In genomic region chr2:53070607-53071006, GRCm38 (mm10) we compare ENCODE assay signal across 8 mouse cellular contexts.
A peak's percentile ranks its signal among the peaks of the same experiment; 100 is the strongest.
DNase-seq lines count a peak whose midpoint lies in the region; ATAC-seq and TF ChIP-seq lines count a peak whose summit lies in the region.

No protein-coding gene starts in this region.

- no peak overlapping the region for H3K9ac ChIP-seq in limb, embryonic 14.5 days (ENCODE audit: low read depth, low read length, severe bottlenecking)
- H3K9ac ChIP-seq in kidney, embryonic 14.5 days (ENCODE audit: low read depth, low read length): no peak overlapping the region

- H3K4me1 ChIP-seq in limb, embryonic 14.5 days (ENCODE audit: control insufficient read depth, insufficient read depth, low read length): no peaks in the 10 kb centered on the region
- H3K4me1 ChIP-seq in limb, embryonic 10.5 days: no peaks in the 10 kb centered on the region
- H3K4me1 ChIP-seq in kidney, embryonic 14.5 days (ENCODE audit: control insufficient read depth, insufficient read depth, low read length): peaks cover 16% of the 10 kb centered on the region

- TF ChIP-seq POLR2A in limb, embryonic 14.5 days (IDR thresholded peaks at IDR 0.05; ENCODE audit: borderline replicate concordance, extremely low read depth, insufficient read depth, insufficient read length): no peak

- ATAC-seq in limb, embryonic 14.5 days (ENCODE audit: low FRiP score, low read depth): no peak
- ATAC-seq in kidney, embryonic 14.5 days (ENCODE audit: low FRiP score, low TSS enrichment): peak; percentile 84

- H3K4me3 ChIP-seq in limb, embryonic 14.5 days (replicated peaks; ENCODE audit: low read length): no peak overlapping the region
- no peak overlapping the region for H3K4me3 ChIP-seq in limb, embryonic 10.5 days
- H3K4me3 ChIP-seq in kidney, embryonic 14.5 days (ENCODE audit: low read length): no peak overlapping the region

- H3K36me3 ChIP-seq in limb, embryonic 14.5 days (ENCODE audit: control insufficient read depth, insufficient read depth, low read length): peaks cover 5% of the 10 kb centered on the region; the same call in 1 of the 2 replicates
- 0 out of 2 replicates have a peak, but pooled peaks cover 6% of the 10 kb centered on the region for H3K36me3 ChIP-seq in limb, embryonic 10.5 days
- H3K36me3 ChIP-seq in kidney, embryonic 14.5 days (ENCODE audit: control insufficient read depth, insufficient read depth, low read length): no peaks in the 10 kb centered on the region

- no peak overlapping the region for H3K27ac ChIP-seq in limb, embryonic 14.5 days (replicated peaks; ENCODE audit: low read depth, low read length)
- H3K27ac ChIP-seq in limb, embryonic 10.5 days: no peak overlapping the region
- H3K27ac ChIP-seq in kidney, embryonic 14.5 days (ENCODE audit: low read depth, low read length): no peak overlapping the region

- H3K4me2 ChIP-seq in limb, embryonic 14.5 days (replicated peaks; ENCODE audit: low read depth, low read length, severe bottlenecking): no peak overlapping the region
- no peak overlapping the region for H3K4me2 ChIP-seq in kidney, embryonic 14.5 days (replicated peaks; ENCODE audit: low read depth, low read length)

- peak; percentile 23 for DNase-seq in limb, embryonic 14.5 days (ENCODE audit: low spot score)
- DNase-seq in limb, embryonic 10.5 days (ENCODE audit: low spot score): no peak
- DNase-seq in adrenal gland, postnatal 25 days: peak; percentile 11
- peak; percentile 31 for DNase-seq in embryo, embryonic 11 days
- DNase-seq in retina, postnatal 7 days (ENCODE audit: low read depth, low spot score): peak; percentile 13
- no peak for DNase-seq in thymus, postnatal 25 days
- no peak for DNase-seq in right cerebral cortex, postnatal 36 days (ENCODE audit: low spot score in 2 of 2)

- no peaks in the 10 kb centered on the region for H3K27me3 ChIP-seq in limb, embryonic 14.5 days (ENCODE audit: control insufficient read depth, insufficient read depth, low read length)
- no peaks in the 10 kb centered on the region for H3K27me3 ChIP-seq in limb, embryonic 10.5 days (ENCODE audit: low read depth, poor library complexity, severe bottlenecking)
- H3K27me3 ChIP-seq in kidney, embryonic 14.5 days (ENCODE audit: control insufficient read depth, insufficient read depth, low read length): no peaks in the 10 kb centered on the region

- no peaks in the 10 kb centered on the region for H3K9me3 ChIP-seq in limb, embryonic 14.5 days (ENCODE audit: control insufficient read depth, low read length)
- no peaks in the 10 kb centered on the region for H3K9me3 ChIP-seq in limb, embryonic 10.5 days (replicated peaks)
- H3K9me3 ChIP-seq in kidney, embryonic 14.5 days (ENCODE audit: control insufficient read depth, low read length): no peaks in the 10 kb centered on the region

- 26% methylated on average over 1 of the region's 1 CpGs for WGBS in limb, embryonic 14.5 days
- 31% methylated on average over 1 of the region's 1 CpGs for WGBS in limb, embryonic 10.5 days
- WGBS in kidney, embryonic 14.5 days: 0% methylated on average over 1 of the region's 1 CpGs

Comparison
In these comparisons a context has a peak if more than half of its experiments do, and no peak if none do; other contexts are left out.
1. DNase-seq: peak in limb, embryonic 14.5 days (single experiment), adrenal gland, postnatal 25 days (single experiment), embryo, embryonic 11 days (single experiment) and retina, postnatal 7 days (single experiment); none in limb, embryonic 10.5 days (single experiment), thymus, postnatal 25 days (single experiment) and right cerebral cortex, postnatal 36 days (0 of 2).